In the genomic region with DNA sequence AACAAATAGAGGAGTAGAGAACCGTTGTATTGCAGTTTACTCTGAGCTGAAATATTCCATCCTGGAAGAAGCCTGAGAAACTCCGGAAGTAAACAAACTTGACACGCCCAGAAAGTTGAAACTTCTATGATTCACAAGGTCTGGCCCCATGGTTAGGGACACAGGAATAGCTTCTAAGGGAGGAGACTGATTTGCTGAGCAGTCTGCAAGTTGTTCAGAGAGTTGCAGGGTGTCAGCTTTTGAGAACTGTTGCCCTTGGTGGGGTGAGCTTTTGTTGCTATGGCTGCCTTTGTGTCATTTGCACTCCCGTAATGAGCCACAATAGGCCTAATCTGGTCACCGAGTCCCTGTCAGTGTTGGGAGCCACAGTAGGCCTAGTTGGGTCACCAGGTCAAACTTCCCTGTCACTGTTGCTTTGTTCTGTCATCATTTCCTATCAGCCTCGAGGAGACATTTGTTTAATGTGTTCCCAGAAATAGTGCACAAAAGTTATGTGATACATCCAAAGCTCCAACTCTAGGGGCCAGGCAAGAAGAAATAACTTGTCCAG, we compare ENCODE assay signal across 20 mouse cellular contexts.
DNase-seq lines count a peak whose midpoint lies in the region; ATAC-seq and TF ChIP-seq lines count a peak whose summit lies in the region.
"Had no signal": no experiment of that assay in that cellular context is flagged by ENCODE, and none has a peak within 500 bp of the region (broad histone marks: within the 10 kb centered on the region; RNA-seq: fewer than 3 reads in every experiment).

No protein-coding gene starts in this region.

- H3K27ac ChIP-seq in left cerebral cortex, adult 2 months, result peak overlapping the region; percentile 70; the same call in 1 of the 2 replicates
- H3K27ac ChIP-seq in ES-Bruce4 (ENCODE audit: insufficient read depth, low read length) (no peak overlapping the region), ES-E14 (ENCODE audit: insufficient read depth, low read depth, low read length, poor library complexity, severe bottlenecking) (0 out of 2 replicates have a peak overlapping the region, but pooled peaks have one; percentile 1)
- H3K27ac ChIP-seq: embryonic facial prominence, embryonic 15.5 days; forebrain, embryonic 15.5 days; heart, embryonic 13.5 days had no signal

- no peaks in the 10 kb centered on the region for H3K27me3 ChIP-seq in ES-Bruce4 (ENCODE audit: control insufficient read depth, insufficient read depth, low read length, poor library complexity, severe bottlenecking)
- H3K27me3 ChIP-seq: embryonic facial prominence, embryonic 15.5 days; forebrain, embryonic 15.5 days; heart, embryonic 13.5 days had no signal

- H3K4me1 ChIP-seq in ES-Bruce4 (ENCODE audit: control insufficient read depth, insufficient read depth, low read length), result peaks cover 5% of the 10 kb centered on the region
- peaks cover 7 to 8% of the 10 kb centered on the region in 2 experiments; a peak in 2 of 4 replicates for H3K4me1 ChIP-seq in ES-E14 (ENCODE audit: control insufficient read depth in 2 of 2, insufficient read depth in 2 of 2, low read length in 2 of 2, poor library complexity in 1 of 2)
- H3K4me1 ChIP-seq: embryonic facial prominence, embryonic 15.5 days; forebrain, embryonic 15.5 days; heart, embryonic 13.5 days had no signal

- no peak for ATAC-seq in erythroblast, adult 5-6 weeks (replicated peaks; ENCODE audit: low FRiP score, poor library complexity, severe bottlenecking)
- ATAC-seq: forebrain, embryonic 15.5 days; hindbrain, embryonic 16.5 days; inflammation-experienced regulatory T-cells, adult 6 months; intestine, postnatal 0 days had no signal

- TF ChIP-seq POLR2A in ES-Bruce4 (IDR thresholded peaks at IDR 0.05; ENCODE audit: insufficient read depth, low read length), result no peak

- no peak for TF ChIP-seq CTCF in left cerebral cortex, adult 2 months (IDR thresholded peaks at IDR 0.05)
- TF ChIP-seq CTCF in ES-Bruce4 (IDR thresholded peaks at IDR 0.05; ENCODE audit: low read depth, low read length), result no peak

- TF ChIP-seq EP300 in ES-Bruce4 (IDR thresholded peaks at IDR 0.05; ENCODE audit: insufficient read depth, low read depth, low read length), result 0 out of 2 replicates have a peak, but pooled peaks have one; percentile 30

- H3K9ac ChIP-seq in ES-Bruce4 (ENCODE audit: low read depth, poor library complexity, severe bottlenecking), result no peak overlapping the region
- no peak overlapping the region for H3K9ac ChIP-seq in ES-E14 (ENCODE audit: insufficient read depth, low read depth, low read length, poor library complexity, severe bottlenecking)
- H3K9ac ChIP-seq: embryonic facial prominence, embryonic 15.5 days; forebrain, embryonic 15.5 days; heart, embryonic 13.5 days had no signal

- no peaks in the 10 kb centered on the region; the same call in 1 of the 2 replicates for H3K9me3 ChIP-seq in ES-Bruce4 (replicated peaks; ENCODE audit: control insufficient read depth, insufficient read depth, low read length, poor library complexity, severe bottlenecking)
- no peaks in the 10 kb centered on the region for H3K9me3 ChIP-seq in ES-E14 (ENCODE audit: control insufficient read depth, insufficient read depth, low read depth, low read length)
- H3K9me3 ChIP-seq: embryonic facial prominence, embryonic 15.5 days; forebrain, embryonic 15.5 days; heart, embryonic 13.5 days had no signal

- no peak overlapping the region for H3K4me3 ChIP-seq in left cerebral cortex, adult 2 months
- H3K4me3 ChIP-seq in ES-Bruce4 (ENCODE audit: low read depth, low read length), result no peak overlapping the region
- no peak overlapping the region for H3K4me3 ChIP-seq in ES-E14 (ENCODE audit: insufficient read depth in 1 of 2, low read depth in 1 of 2, low read length in 2 of 2, poor library complexity in 1 of 2, severe bottlenecking in 1 of 2)
- H3K4me3 ChIP-seq: embryonic facial prominence, embryonic 15.5 days; forebrain, embryonic 15.5 days; heart, embryonic 13.5 days had no signal

- 0 out of 2 replicates have a peak, but pooled peaks cover under 1% of the 10 kb centered on the region for H3K36me3 ChIP-seq in ES-Bruce4 (ENCODE audit: control insufficient read depth, insufficient read depth, low read length, poor library complexity, severe bottlenecking)
- H3K36me3 ChIP-seq in ES-E14 (ENCODE audit: control insufficient read depth, insufficient read depth, low read length, poor library complexity, severe bottlenecking), result peaks cover 3% of the 10 kb centered on the region; the same call in 1 of the 2 replicates
- H3K36me3 ChIP-seq: embryonic facial prominence, embryonic 15.5 days; forebrain, embryonic 15.5 days; heart, embryonic 13.5 days had no signal

- in situ Hi-C loops in ES-E14 (cut with MboI; ENCODE audit: low sequenced_read_pairs in 2 of 2, unreplicated experiment in 2 of 2), result no loop called here

- no peak for DNase-seq in left cerebral cortex, adult 2 months (ENCODE audit: extremely low spot score in 1 of 2, low spot score in 2 of 2)
- DNase-seq in left cerebral cortex, adult 8-10 months (ENCODE audit: low spot score in 2 of 2), result no peak
- no peak for DNase-seq in ES-E14 (ENCODE audit: low read depth, low spot score)
- peak; percentile 52 for DNase-seq in embryo, embryonic 10.5 days (ENCODE audit: low spot score)
- DNase-seq in cerebellum, postnatal 10 days, result no peak
- DNase-seq: adrenal gland, adult 2 months; adrenal gland, postnatal 25 days; cerebellum, adult 18-20 months; cerebellum, adult 9-11 months; gastrocnemius, postnatal 25 days; heart, postnatal 36 days; kidney, adult 8-10 months had no signal

- intact Hi-C loops in left cerebral cortex, adult 2 months (cut with DNase I), result loop anchor here (1.0 to 10.0 kb wide), 2 partner anchors 266 to 721 kb away; a partner anchor contains a TSS

TF ChIP-seq in ES-E14, 5 proteins besides CTCF, POLR2A, EP300 and RAD21:
- no peak for TF ChIP-seq ZC3H11A (IDR thresholded peaks at IDR 0.05; ENCODE audit: borderline replicate concordance, low read depth, low read length)
- TF ChIP-seq CHD2 (IDR thresholded peaks at IDR 0.05; ENCODE audit: low read depth, low read length), result no peak
- TF ChIP-seq MAFK (IDR thresholded peaks at IDR 0.05; ENCODE audit: insufficient read depth, low read depth, low read length), result no peak
- no peak for TF ChIP-seq ZNF384 (IDR thresholded peaks at IDR 0.05; ENCODE audit: low read depth, low read length)
- no peak for TF ChIP-seq HCFC1 (IDR thresholded peaks at IDR 0.05; ENCODE audit: borderline replicate concordance, insufficient read depth, low read length)
